Mouse (Mus musculus) CH12.LX (cell line): ENCODE measurements around the gene Ctsc. TPM values are rescaled to one million over a fixed set of nuclear protein-coding genes. Genes with fewer than 3 reads are reported as not detected.

Experiments used
- DNase-seq: peaks from one replicate; pipeline ENCODE4 v3.0.0-alpha.2; 2013; ENCODE audit errors: extremely low read depth
- H3K27ac ChIP-seq: 2 replicates; pipeline ENCODE4 v1.5.1; 2012; ENCODE audit warnings: low read depth, mild to moderate bottlenecking, control low read depth, moderate library complexity; ENCODE audit not compliant: insufficient read depth
- H3K27me3 ChIP-seq: replicated peaks from 2 replicates; pipeline ENCODE3; 2012; ENCODE audit warnings: inconsistent platforms
- H3K36me3 ChIP-seq, 2 experiments: replicated peaks in 1 of 2; 2 replicates each; pipeline versions ENCODE3 to v1.6.1; 2012; ENCODE audit warnings: inconsistent platforms in 1 of 2, low read length in 1 of 2, mild to moderate bottlenecking in 1 of 2, mixed read lengths in 1 of 2, moderate library complexity in 1 of 2; ENCODE audit not compliant: control insufficient read depth in 1 of 2, insufficient read depth in 1 of 2
- H3K4me1 ChIP-seq, 2 experiments: 2 replicates each; pipeline ENCODE4 v1.6.1; 2012; ENCODE audit warnings: inconsistent platforms in 1 of 2, moderate library complexity in 1 of 2; ENCODE audit not compliant: insufficient read depth in 2 of 2, control insufficient read depth in 1 of 2
- H3K4me2 ChIP-seq: 2 replicates; pipeline ENCODE4 v1.6.1; 2012; ENCODE audit warnings: low read depth, mild to moderate bottlenecking, control low read depth; ENCODE audit not compliant: poor library complexity, insufficient read depth, severe bottlenecking
- H3K4me3 ChIP-seq, 3 experiments: fragments of 150-350 bp in 1 of 3; sonication (generic) in 1 of 3; replicated peaks in 1 of 3; 2 replicates each; pipeline versions ENCODE3 to v1.5.1; 2011 to 2012; ENCODE audit warnings: low read depth in 2 of 3, low read length in 2 of 3, mild to moderate bottlenecking in 2 of 3, moderate library complexity in 2 of 3, control low read depth in 1 of 3, improper control_type of control experiment in 1 of 3, inconsistent platforms in 1 of 3, mixed read lengths in 1 of 3; ENCODE audit not compliant: poor library complexity in 1 of 3
- H3K79me2 ChIP-seq: replicated peaks from 2 replicates; pipeline ENCODE4 v1.6.1; 2012; ENCODE audit warnings: mild to moderate bottlenecking, moderate library complexity; ENCODE audit not compliant: control insufficient read depth, poor library complexity, insufficient read depth, severe bottlenecking; ENCODE audit errors: extremely low read depth
- H3K9ac ChIP-seq: 2 replicates; pipeline ENCODE4 v1.6.1; 2012; ENCODE audit warnings: low read depth, mild to moderate bottlenecking, control low read depth, moderate library complexity; ENCODE audit not compliant: insufficient read depth
- H3K9me3 ChIP-seq: replicated peaks from 2 replicates; pipeline ENCODE3; 2012; ENCODE audit warnings: low read length, inconsistent platforms, mixed read lengths
- BHLHE40 ChIP-seq: IDR thresholded peaks from 2 replicates; pipeline ENCODE4 v1.6.1; 2011; ENCODE audit warnings: mild to moderate bottlenecking, low read depth, low read length, improper control_type of control experiment
- CHD2 ChIP-seq: IDR thresholded peaks from 2 replicates; pipeline ENCODE4 v1.6.1; 2011; ENCODE audit warnings: low read length, improper control_type of control experiment
- CTCF ChIP-seq, 2 experiments: IDR thresholded peaks in 1 of 2; conservative IDR thresholded peaks in 1 of 2; 2 replicates each; pipeline ENCODE4 v1.5.1; 2011 to 2012; ENCODE audit warnings: low read depth in 2 of 2, low read length in 2 of 2, improper control_type of control experiment in 1 of 2, inconsistent platforms in 1 of 2, mild to moderate bottlenecking in 1 of 2, moderate library complexity in 1 of 2
- EP300 ChIP-seq: IDR thresholded peaks from 2 replicates; pipeline ENCODE4 v1.6.1; 2011; ENCODE audit warnings: low read length, improper control_type of control experiment
- ETS1 ChIP-seq: conservative IDR thresholded peaks from 2 replicates; pipeline ENCODE4 v1.6.1; 2012; ENCODE audit warnings: low read depth, mild to moderate bottlenecking, inconsistent platforms, low read length, improper control_type of control experiment, moderate library complexity
- HCFC1 ChIP-seq: IDR thresholded peaks from 2 replicates; pipeline ENCODE4 v1.6.1; 2012; ENCODE audit warnings: low read depth, mild to moderate bottlenecking, inconsistent platforms, low read length, improper control_type of control experiment
- KAT2A ChIP-seq: IDR thresholded peaks from 2 replicates; pipeline ENCODE4 v1.6.1; 2012; ENCODE audit warnings: low read length, improper control_type of control experiment, inconsistent platforms; ENCODE audit not compliant: insufficient replicate concordance
- MEF2A ChIP-seq: IDR thresholded peaks from 2 replicates; pipeline ENCODE4 v1.6.1; 2014; ENCODE audit warnings: low read depth, mild to moderate bottlenecking, inconsistent platforms, low read length, improper control_type of control experiment, borderline replicate concordance
- MXI1 ChIP-seq: IDR thresholded peaks from 2 replicates; pipeline ENCODE4 v1.6.1; 2011; ENCODE audit warnings: mild to moderate bottlenecking, low read depth, low read length, improper control_type of control experiment
- MYC ChIP-seq: IDR thresholded peaks from 2 replicates; pipeline ENCODE4 v1.6.1; 2011; ENCODE audit warnings: low read depth, mild to moderate bottlenecking, improper control_type of control experiment, low read length
- PAX5 ChIP-seq: IDR thresholded peaks from 2 replicates; pipeline ENCODE4 v1.6.1; 2012; ENCODE audit warnings: low read length, inconsistent platforms, mixed read lengths
- UBTF ChIP-seq: IDR thresholded peaks from 2 replicates; pipeline ENCODE4 v1.6.1; 2012; ENCODE audit warnings: low read depth, mild to moderate bottlenecking, inconsistent platforms, low read length, improper control_type of control experiment, moderate library complexity
- USF1 ChIP-seq: IDR thresholded peaks from 2 replicates; pipeline ENCODE4 v1.6.1; 2014; ENCODE audit warnings: low read depth, mild to moderate bottlenecking, inconsistent platforms, low read length, improper control_type of control experiment
- ZKSCAN1 ChIP-seq: IDR thresholded peaks from 2 replicates; pipeline ENCODE4 v1.6.1; 2012; ENCODE audit warnings: low read depth, inconsistent platforms, low read length, improper control_type of control experiment, borderline replicate concordance
- ZMIZ1 ChIP-seq: IDR thresholded peaks from 2 replicates; pipeline ENCODE4 v1.6.1; 2012; ENCODE audit warnings: low read depth, mild to moderate bottlenecking, inconsistent platforms, low read length, improper control_type of control experiment
- dilution Hi-C: fragments of 300-500 bp; cut with MboI; formaldehyde crosslinking; loops from 2 replicates; pipeline ENCODE4 v1.14.3; 2020; ENCODE audit warnings: low sequenced_read_pairs; ENCODE audit not compliant: extremely low pct_unique_long_range_greater_than_20kb, extremely low pct_ligation_motif_present
- in situ Hi-C: fragments of 300-500 bp; cut with MboI; formaldehyde crosslinking; loops from 3 replicates; pipeline ENCODE4 v1.14.3; 2019; ENCODE audit warnings: low sequenced_read_pairs, low pct_ligation_motif_present, low pct_unique_long_range_greater_than_20kb, mixed read lengths
- polyA plus RNA-seq: library from polyadenylated mRNA; unstranded; fragments of >175 nt; gene quantifications from 2 replicates; pipeline ENCODE4 v1.2.1, GENCODE M21; 2012; ENCODE audit warnings: low read depth; ENCODE audit not compliant: insufficient read length
- total RNA-seq, 2 experiments: library from RNA; depleted of rRNA; stranded (reverse); fragments of 300-350 nt in 1 of 2; fragments of >200 nt in 1 of 2; gene quantifications; 2 replicates each; pipeline ENCODE4 v1.2.3; 2012 to 2014

Ctsc gene
- total and polyA plus RNA-seq, 3 experiments: 84.8 to 261 (median 207) TPM

GRCm38 (mm10) chr7:88320628-88321336, 42.9 kb downstream of the Ctsc start:
- dilution Hi-C loops: no loop called here
- Histone ChIP-seq H3K9ac (no peak overlapping the region), H3K79me2 (no peaks in the 10 kb centered on the region)
- no peak for TF ChIP-seq BHLHE40
- TF ChIP-seq USF1: no peak
- TF ChIP-seq MXI1: no peak
- no peak for TF ChIP-seq MEF2A
- no peak for TF ChIP-seq ETS1
- TF ChIP-seq ZKSCAN1: no peak
- no peak for TF ChIP-seq HCFC1
- no peak for TF ChIP-seq KAT2A
- no peak for TF ChIP-seq UBTF
- TF ChIP-seq ZMIZ1: no peak
- TF ChIP-seq PAX5: no peak
- no peak for TF ChIP-seq MYC
- no peak for TF ChIP-seq CTCF (conservative IDR thresholded peaks at IDR 0.05 in 1 of 2, IDR thresholded peaks at IDR 0.05 in 1 of 2; ENCODE audit: low read depth in 2 of 2, low read length in 2 of 2)
- TF ChIP-seq, all 38 proteins: peak for 0
- H3K4me1 ChIP-seq: peaks cover 3 to 16% of the 10 kb centered on the region in 2 experiments; a peak in 3 of 4 replicates
- H3K27ac ChIP-seq: no peak overlapping the region
- no peak overlapping the region for H3K4me2 ChIP-seq
- H3K27me3 ChIP-seq: no peaks in the 10 kb centered on the region
- no peaks in the 10 kb centered on the region for H3K36me3 ChIP-seq
- no peak overlapping the region for H3K4me3 ChIP-seq
- H3K9me3 ChIP-seq: no peaks in the 10 kb centered on the region
- in situ Hi-C loops: no loop called here
- DNase-seq: no peak

GRCm38 (mm10) chr7:88322431-88322830, 44.5 kb downstream of the Ctsc start:
- no peak for DNase-seq
- peaks cover 3 to 16% of the 10 kb centered on the region in 2 experiments; a peak in 3 of 4 replicates for H3K4me1 ChIP-seq
- no peak overlapping the region for H3K27ac ChIP-seq
- in situ Hi-C loops: no loop called here
- H3K27me3 ChIP-seq: no peaks in the 10 kb centered on the region
- dilution Hi-C loops: no loop called here
- TF ChIP-seq EP300: no peak
- TF ChIP-seq CHD2: no peak
- no peak for TF ChIP-seq MXI1
- TF ChIP-seq HCFC1: no peak
- no peak for TF ChIP-seq MEF2A
- no peak overlapping the region for H3K4me2 ChIP-seq
- H3K36me3 ChIP-seq: no peaks in the 10 kb centered on the region
- H3K4me3 ChIP-seq: no peak overlapping the region
- H3K9me3 ChIP-seq: no peaks in the 10 kb centered on the region
- no peaks in the 10 kb centered on the region for H3K79me2 ChIP-seq
- no peak overlapping the region for H3K9ac ChIP-seq
